Mouse (Mus musculus) heart, postnatal 25 days (tissue): ENCODE results near the gene Clasp1. TPM values are rescaled to one million over a fixed set of nuclear protein-coding genes. Genes with fewer than 3 reads are reported as not detected.
"Not testable (repeated sequence)": the region's sequence is repeated elsewhere in the genome, so short reads cannot be mapped to it uniquely, and the experiment has no call there.

ENCODE experiments used
- DNase-seq: peaks from one replicate; pipeline ENCODE4 v3.0.0; 2022; ENCODE audit warnings: low spot score
- intact Hi-C: fragments of 180-260 bp; cut with DNase I; formaldehyde crosslinking; loops from one replicate; pipeline ENCODE4 v1.15.1; 2025
- total RNA-seq, 2 experiments: library from RNA; stranded (reverse); gene quantifications; 2 replicates each; pipeline ENCODE4 v1.2.3; 2021

Gene Clasp1
- total RNA-seq, 2 experiments from 2014 or later = 296 to 379 TPM

DNA sequence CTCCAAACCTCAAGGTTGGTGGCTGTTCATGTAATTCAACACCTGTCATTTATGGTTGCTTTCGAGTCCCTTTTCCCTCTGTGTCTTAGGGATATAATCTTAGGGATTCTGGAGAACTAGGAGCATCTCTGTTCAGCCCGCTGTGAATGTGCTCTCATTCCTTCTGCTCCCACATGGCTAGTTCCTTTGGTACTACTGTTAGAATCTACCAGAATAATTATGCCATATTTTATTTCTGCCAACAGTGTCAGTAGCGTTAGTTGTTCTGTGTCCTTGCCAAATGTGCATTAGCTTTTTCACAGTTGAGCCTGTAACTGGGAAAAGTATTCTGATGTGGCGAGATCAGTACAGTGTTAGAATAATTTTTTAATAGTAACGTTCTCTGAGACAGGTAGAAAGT is 162.3 kb downstream of the Clasp1 start:
- intact Hi-C loops = no loop called here
- DNase-seq = no peak

DNA sequence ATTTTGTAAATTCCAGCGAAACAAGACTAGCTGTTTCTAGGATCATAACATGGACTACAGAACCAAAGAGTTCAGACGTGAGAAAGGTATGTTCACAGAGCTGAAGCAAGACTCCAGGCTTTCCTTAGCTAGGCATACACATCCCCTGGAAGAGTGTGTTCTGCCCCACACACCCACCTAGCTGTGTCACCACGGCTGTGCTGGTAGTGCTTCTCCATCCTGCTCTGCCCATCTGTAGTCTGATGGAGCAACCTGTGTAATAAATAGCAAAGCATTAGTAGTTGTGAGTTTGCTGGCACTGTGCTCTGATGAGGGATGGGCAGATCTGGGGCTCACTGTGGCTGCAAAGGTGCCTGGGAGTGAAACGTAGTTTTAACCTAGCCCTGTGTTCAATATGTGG is 163.2 kb downstream of the Clasp1 start:
- intact Hi-C loops = no loop called here
- no peak for DNase-seq

DNA sequence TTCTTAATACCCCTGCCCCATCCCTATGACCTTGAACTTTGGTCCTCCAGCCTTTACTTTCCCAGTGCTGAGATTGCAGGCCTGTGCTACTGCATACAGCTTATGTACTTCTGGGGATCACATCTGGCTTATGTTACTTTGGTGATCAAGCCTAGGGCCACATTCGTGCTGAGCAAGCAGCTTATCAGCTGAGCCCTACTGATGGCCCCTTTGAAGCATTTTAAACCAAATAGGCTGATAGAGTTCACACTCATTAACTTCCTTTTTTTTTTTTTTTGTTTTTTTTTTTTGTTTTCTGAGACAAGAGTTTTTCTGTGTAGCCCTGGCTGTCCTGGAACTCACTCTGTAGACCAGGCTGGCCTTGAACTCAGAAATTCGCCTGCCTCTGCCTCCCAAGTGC is 164.2 kb downstream of the Clasp1 start:
- intact Hi-C loops = no loop called here

DNA sequence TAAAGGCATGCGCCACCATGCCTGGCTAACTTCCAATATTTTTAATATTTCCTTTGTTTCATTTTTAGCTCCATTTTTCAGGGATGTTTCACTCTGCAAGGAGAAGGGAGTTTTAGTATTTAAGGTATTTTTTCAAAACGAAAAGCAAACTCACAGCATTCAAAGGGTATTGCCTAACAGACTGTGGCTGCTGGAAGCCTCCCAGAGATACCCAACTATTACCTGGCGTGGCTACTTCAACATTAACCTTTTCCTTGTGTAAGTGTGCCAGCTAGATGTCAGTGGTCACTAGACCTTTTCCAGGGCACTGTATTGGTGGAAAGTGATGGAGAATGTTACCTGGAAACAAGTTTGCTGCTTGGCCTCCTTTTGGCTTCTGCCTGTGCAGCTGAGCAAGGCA is 164.6 kb downstream of the Clasp1 start:
- intact Hi-C loops = no loop called here
- DNase-seq = no peak

More for the DNA sequence above, 164.2 kb downstream of the Clasp1 start:
- DNase-seq = no peak

DNA sequence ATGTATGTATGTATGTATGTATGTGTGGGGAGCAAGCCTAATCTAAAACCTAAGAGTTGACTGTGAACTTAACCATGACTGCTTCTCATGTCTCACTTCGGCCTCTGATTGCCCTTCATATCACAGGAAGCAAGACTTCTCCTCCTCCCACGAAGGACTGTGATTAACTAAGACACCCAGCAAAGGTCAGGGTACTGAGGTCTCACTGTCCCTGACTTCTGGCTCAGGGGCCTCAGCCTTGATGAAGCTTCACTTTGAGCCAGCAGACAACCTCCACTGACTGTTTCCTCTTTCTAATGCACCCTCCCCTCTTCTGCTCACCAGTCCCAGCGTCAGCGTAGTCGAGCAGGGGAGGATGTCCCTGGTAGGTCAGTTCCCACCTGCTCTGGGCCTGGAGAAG is 166.1 kb downstream of the Clasp1 start:
- DNase-seq = no peak
- intact Hi-C loops = no loop called here

DNA sequence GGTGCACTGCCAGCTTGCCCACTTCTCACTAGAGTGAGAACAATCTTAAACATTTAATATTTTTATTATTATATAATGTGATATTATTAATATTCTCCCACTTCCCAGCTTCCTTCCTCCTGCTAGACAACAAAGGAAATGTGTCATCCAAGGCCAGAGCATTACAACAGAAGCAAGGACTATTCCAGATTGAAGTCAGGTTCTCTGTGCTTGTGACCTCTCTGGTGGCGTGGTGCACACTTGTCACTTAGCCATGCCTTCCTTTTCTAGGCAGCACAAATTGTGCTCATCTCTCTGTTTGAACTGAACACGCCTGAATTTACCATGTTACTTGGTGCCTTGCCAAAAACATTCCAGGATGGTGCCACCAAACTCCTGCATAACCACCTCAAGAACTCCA is 170.9 kb downstream of the Clasp1 start:
- intact Hi-C loops = no loop called here
- no peak for DNase-seq

DNA sequence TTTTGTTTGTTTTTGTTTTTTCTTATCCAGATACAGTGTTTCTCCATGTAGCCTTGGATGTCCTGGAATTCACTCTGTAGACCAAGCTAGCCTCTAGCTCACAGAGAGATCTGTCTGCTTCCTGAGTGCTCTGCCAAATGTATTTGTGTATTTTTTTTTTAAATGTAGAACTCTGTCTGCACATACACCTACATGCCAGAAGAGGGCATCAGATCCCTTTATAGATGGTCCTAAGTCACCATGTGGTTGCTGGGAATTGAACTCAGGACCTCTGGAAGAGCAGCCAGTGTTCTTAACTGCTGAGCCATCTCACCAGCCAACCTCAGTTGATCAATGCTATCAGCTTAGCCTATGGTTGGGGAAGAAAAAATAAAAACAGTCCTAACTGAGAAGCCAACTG is 175.7 kb downstream of the Clasp1 start:
- DNase-seq = no peak
- intact Hi-C loops = no loop called here

DNA sequence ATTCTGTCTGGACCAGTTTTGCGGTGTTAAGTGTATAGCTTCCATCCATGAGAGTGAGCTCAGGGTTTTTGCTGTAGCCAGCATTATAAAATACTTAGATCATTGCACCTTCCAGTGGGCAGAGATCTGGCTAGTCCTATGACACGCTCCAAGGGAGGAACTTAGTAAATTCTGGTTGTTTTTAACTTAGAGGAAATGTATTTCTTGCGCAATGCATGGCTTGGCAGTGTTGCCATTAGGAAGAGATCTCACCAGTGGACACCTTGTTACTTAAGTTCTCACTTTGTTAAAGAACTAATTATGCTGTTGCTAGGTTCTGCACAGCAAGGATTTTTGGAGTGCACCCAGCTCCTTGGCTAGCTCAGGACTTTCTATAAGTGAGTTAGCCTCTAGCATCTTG is 178.8 kb downstream of the Clasp1 start:
- intact Hi-C loops = loop anchor here (5.0 kb wide), 1 partner anchor 190 kb away; no protein-coding TSS in a partner anchor
- no peak for DNase-seq

DNA sequence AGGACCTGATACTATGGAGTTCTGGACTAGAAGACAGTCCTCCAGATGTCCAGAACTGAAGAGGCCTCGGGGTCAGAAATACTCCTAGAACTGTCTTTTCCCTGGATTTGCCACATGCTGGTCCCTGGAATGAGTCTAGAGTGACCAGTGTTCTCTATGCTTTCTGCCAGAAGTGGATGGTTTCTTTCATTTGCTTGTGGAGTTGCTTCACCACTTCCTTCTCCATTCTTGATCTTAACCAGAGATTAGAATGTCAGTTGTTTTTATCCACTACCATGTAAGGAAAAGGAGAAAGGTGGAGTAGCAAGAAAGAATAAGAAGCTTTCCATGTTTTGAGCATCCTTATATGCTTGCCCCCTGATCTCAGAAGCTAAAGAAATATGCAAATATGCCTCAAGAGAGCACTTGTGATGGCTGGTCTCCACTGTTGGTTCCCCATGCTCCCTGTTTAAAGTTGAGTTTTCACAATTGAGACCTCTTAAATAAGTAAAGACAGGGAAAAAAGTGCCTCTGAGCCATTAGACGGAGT is 191.4 kb downstream of the Clasp1 start:
- intact Hi-C loops = no loop called here
- DNase-seq = no peak

DNA sequence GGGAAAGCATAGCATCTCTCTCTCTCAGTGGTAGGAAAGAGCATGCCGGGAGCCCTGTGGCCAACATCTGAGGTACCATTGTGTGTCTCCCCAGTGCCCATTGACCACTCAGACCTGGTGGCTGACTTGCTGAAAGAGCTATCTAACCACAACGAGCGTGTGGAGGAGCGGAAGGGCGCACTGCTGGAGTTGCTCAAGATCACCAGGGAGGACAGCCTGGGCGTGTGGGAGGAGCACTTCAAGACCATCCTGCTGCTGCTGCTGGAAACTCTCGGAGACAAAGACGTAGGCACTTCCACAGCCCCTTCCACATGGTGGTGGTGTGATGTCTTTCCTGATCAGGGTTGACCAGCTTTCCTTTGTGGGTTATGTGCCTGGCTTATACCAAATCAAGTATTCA is 192.3 kb downstream of the Clasp1 start:
- intact Hi-C loops = no loop called here
- no peak for DNase-seq

DNA sequence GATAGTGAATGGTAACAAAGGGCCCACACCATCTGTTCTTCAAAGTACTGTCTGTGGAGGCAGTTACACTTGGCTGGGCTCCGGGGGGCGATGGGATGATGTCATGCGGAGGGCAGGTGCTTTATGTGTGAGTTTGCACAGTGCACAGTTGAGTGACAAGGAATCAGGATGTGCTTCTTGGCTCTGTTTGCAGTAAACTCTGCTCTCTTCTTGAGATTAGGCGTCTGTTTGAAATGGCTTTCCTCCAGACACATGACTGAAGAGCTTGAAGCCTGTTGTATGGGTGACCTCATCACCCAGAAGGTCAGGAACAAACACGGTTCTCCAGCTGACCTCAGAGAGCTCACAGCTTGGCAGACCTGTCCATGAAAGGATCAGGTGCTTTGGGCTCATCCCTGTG is 200.9 kb downstream of the Clasp1 start:
- intact Hi-C loops = no loop called here
- DNase-seq = no peak

DNA sequence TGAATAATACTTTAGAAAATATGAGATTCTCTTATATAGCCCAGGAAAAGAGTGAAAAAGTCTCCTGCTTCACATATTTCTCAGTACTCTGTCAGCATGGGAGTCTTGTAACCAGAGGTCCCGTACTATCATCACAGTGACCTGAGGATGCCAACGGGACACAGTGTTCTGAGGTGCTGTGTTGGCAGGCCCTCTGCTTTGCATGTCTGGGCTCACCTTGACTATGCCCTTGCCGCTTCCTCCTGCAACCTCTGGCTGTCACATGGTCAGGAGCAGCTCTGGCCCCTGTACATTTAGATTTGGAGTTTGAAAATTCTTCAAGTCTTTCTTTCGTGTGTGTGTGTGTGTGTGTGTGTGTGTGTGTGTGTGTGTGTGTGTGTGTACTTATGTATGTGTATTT is 204.1 kb downstream of the Clasp1 start:
- intact Hi-C loops = no loop called here
- no peak for DNase-seq

DNA sequence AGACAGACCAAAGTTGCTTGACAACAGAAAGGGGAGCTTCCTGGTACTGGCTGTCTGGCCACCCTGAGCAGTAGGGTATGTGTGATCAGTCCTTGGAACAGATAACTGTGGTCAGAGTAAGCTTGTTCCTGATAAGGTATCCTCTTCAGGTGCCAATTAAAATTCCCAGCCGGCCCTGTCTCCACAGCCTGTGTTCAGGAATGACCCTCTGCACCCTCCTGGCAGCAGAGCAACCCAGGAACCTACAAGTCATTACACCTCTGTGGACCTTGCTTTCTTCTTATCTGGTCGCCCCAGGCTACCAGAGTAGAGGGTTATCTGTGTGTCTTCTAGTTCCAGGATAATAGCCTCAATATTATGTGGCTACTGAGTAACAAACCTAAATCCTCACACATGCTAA is 206.5 kb downstream of the Clasp1 start:
- DNase-seq = no peak
- intact Hi-C loops = no loop called here

DNA sequence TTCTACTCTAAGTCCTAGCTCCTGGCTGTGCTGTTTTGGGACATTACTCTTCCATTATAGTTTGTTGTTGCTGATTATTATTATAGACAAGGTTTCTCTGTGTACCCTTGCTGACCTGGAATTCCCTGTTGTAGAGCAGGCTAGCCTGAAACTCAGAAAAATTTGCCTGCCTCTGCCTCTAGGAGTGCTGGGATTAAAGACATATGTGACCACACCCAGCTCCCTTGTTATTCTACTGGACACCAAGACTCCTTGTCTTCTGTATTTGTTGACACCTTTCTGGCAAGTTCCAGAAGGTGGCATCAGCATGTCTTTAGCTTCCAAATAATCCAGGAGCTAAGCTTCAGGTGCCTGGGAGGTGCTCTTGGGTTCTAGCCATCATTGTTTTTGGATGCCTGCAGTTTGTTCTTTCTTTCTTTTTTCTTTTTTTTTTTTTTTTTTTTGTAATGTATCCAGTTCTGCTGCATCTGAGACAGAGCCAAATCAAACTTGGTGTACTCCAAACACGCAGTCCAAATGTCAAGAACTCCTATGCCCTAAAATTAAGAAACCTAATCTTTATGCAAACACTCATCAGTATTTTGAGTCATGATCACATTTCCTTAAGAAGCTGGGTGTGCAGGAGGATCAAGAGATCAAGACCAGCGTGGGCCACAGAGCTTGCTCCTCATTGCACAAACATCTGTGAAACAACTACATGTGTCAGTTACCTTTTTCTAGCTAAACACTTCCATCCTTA is 208.8 kb downstream of the Clasp1 start:
- no peak for DNase-seq
- intact Hi-C loops = no loop called here

DNA sequence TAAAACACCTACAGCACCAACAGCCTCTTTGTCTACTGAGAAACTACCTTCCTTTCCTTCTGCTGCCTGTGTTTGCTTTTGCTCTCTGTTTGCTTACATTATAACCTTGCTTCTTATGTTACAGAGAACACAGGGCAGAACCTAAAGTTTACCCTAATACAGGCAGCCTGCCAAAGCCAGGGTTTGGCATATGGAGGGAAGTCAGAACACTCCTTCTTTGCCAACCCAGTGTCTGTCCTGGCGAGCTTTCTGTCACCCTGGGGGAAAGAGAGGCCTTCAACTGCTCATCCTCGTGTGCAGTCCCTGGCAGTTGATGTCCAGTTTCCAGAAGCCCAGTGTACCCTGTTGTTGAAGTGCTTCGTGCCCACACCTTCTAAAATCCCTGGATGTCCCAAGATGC is 209.5 kb downstream of the Clasp1 start:
- intact Hi-C loops = no loop called here
- no peak for DNase-seq

DNA sequence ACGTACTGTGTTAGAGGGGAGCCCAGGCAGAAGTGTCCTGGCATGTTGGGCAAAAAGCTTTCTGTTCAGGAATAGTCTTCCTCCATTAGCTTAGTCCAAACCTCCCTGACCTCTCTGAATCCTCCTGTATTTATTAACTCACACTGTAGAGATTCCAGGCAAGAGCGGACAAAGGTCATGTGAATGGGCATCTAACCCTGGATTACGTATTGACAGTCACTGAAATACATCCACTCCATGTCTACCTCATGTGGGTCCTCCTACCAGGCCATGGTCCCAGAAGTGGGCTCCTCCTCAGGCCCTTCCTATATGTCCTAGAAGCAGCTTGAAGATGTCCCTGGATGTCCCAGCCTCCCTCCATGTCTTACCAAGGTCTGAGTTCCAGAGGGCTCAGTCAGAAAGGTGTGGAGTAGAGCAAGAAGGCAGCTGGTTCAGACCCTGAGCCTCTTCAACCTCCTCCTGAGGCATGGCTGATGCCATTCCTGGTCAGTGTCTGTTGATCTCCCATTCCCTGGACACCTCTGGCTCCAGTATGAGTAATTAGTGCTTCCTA is 224.8 kb downstream of the Clasp1 start:
- intact Hi-C loops = no loop called here
- no peak for DNase-seq

DNA sequence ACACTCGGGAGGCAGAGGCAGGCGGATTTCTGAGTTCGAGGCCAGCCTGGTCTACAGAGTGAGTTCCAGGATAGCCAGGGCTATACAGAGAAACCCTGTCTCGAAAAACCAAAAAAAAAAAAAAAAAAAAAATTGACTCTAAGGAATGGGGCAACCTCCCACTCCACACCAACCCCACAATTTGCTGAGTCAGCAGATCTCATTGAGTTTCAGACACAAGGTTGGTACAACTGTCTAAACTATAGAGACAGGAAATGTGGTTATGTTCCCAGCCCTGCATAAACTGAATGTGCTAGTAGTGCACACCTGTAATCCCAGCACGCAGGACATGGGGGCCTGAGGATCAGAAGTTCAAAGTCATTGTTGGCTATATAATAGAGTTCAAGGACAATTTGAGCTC is 232.2 kb downstream of the Clasp1 start:
- intact Hi-C loops = not testable (repeated sequence)

DNA sequence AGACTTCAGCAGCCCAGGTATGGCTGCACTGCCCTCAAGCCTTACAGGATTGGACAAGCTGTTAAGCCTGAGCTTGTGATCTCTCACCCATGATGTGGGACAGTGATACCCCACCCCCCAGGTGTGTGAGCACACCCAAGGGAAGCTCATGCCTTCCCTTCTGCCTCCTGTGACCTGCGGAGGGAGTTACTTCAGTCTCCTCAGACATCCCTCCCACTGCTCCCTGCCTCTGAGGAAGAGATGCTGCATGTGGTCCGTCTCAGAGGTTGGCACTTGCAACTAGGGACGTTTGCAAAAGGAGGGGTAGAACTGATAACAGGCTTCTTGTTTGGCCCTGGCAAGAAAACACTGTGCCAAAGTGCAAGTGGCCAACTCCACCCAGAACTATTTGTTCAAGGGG is 234.0 kb downstream of the Clasp1 start:
- no peak for DNase-seq

More for the DNA sequence above, 232.2 kb downstream of the Clasp1 start:
- DNase-seq = not testable (repeated sequence)

DNA sequence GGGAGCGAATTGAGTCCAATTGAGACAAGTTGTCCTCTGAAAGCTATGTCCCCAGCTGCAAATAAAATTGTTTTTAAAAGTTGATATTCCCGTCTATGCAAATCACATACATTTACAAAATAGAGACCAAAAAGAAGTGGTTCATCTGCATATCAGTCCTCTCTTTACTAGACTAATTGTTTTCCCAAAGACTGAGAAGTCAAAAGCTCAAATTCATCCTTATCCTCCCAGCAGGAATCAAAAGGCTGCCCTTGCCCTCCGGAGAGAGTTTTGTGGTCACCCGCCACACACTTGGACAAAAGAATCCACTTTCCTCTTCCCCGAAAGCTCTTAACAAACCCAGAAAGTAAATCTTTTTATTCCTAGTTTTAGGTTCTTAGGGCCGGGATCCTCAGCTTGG is 236.6 kb downstream of the Clasp1 start:
- intact Hi-C loops = no loop called here
- no peak for DNase-seq

More for the DNA sequence above, 234.0 kb downstream of the Clasp1 start:
- intact Hi-C loops = no loop called here

DNA sequence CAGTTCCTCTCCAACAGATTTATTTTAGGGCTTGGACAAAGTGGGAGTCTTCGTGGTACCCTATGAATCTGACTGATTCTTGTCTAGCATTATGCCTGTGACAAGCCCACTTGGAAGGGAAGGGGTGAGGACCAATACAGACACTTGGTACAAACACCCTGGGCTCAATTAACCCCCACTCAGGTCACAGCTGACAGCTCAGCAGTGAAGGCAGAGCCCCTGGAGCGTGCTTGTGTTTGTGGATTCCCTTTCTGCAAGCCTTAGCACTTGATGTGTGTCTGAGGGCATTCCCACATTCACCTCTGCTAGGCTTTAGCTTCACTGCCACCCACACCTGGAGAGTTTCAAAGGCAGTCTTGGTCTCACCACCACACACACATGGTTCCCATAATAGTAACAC is 237.1 kb downstream of the Clasp1 start:
- no peak for DNase-seq
- intact Hi-C loops = no loop called here

DNA sequence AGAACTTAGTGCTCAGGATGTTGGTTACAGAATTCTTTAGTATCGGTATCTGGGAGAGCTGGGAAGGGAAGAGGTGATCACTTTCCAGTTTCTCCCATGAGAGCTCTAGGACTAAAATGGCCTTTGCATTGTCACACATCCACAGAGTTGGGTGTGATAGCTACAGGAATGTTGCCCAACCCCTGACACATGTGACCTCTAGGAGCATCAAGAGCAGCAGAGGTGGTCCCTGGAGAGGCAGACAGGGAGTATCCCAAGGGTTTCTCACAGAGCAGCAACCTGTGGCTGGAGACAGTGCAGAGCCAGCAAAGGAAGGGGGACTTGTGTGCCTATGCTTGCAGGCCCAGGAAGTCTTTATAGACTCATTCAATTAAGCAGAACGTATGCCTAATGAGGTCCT is 237.6 kb downstream of the Clasp1 start:
- no peak for DNase-seq
- intact Hi-C loops = no loop called here
